Mouse (Mus musculus): ENCODE measurements around the gene Ccsap.
"Not testable (repeated sequence)": the region's sequence is repeated elsewhere in the genome, so short reads cannot be mapped to it uniquely, and the experiment has no call there.

Ccsap gene

GRCm38 (mm10) chr8:123832757-123833156, 27.3 kb downstream of the Ccsap start:
- DNase-seq: peak; percentile 91

- DNase-seq: no peak
Observed at GRCm38 (mm10) chr8:123827523-123827922, 32.5 kb downstream of the Ccsap start.

- DNase-seq: no peak
Observed at GRCm38 (mm10) chr8:123826758-123827157, 33.3 kb downstream of the Ccsap start.

- no peak for DNase-seq
Observed at GRCm38 (mm10) chr8:123826001-123826400, 34.0 kb downstream of the Ccsap start.

- DNase-seq: no peak
Observed at GRCm38 (mm10) chr8:123823532-123824123, 36.4 kb downstream of the Ccsap start.

GRCm38 (mm10) chr8:123823111-123823510, 36.9 kb downstream of the Ccsap start:
- no peak for DNase-seq

GRCm38 (mm10) chr8:123820780-123821179, 39.2 kb downstream of the Ccsap start:
- no peak for DNase-seq

GRCm38 (mm10) chr8:123819683-123820610, 40.1 kb downstream of the Ccsap start:
- no peak for DNase-seq

GRCm38 (mm10) chr8:123817747-123818146, 42.3 kb downstream of the Ccsap start:
- no peak for DNase-seq

- no peak for DNase-seq
Observed at GRCm38 (mm10) chr8:123816939-123817338, 43.1 kb downstream of the Ccsap start.

GRCm38 (mm10) chr8:123815325-123815724, 44.7 kb downstream of the Ccsap start:
- DNase-seq: no peak

GRCm38 (mm10) chr8:123813892-123814266, 46.1 kb downstream of the Ccsap start:
- no peak for DNase-seq

- no peak for DNase-seq
Observed at GRCm38 (mm10) chr8:123813173-123813891, 46.7 kb downstream of the Ccsap start.

- no peak for DNase-seq
Observed at GRCm38 (mm10) chr8:123812227-123812626, 47.8 kb downstream of the Ccsap start.

- not testable (repeated sequence) for DNase-seq
Observed at GRCm38 (mm10) chr8:123809342-123809741, 50.7 kb downstream of the Ccsap start.

- no peak for DNase-seq
Observed at GRCm38 (mm10) chr8:123808671-123809070, 51.3 kb downstream of the Ccsap start.

GRCm38 (mm10) chr8:123807852-123808573, 52.0 kb downstream of the Ccsap start:
- DNase-seq: no peak

- peak; percentile 89 for DNase-seq
Observed at GRCm38 (mm10) chr8:123807024-123807431, 53.0 kb downstream of the Ccsap start.

- no peak for DNase-seq
Observed at GRCm38 (mm10) chr8:123806374-123806935, 53.6 kb downstream of the Ccsap start.

GRCm38 (mm10) chr8:123805718-123806373, 54.2 kb downstream of the Ccsap start, which contains the start of gene Rab4a:
TSS of gene Rab4a (plus strand) at chr8:123805985.
- DNase-seq: peak; percentile 99

- no peak for DNase-seq
Observed at GRCm38 (mm10) chr8:123805209-123805717, 54.7 kb downstream of the Ccsap start.

GRCm38 (mm10) chr8:123804586-123804985, 55.4 kb downstream of the Ccsap start:
- no peak for DNase-seq
